Mouse (Mus musculus) frontal cortex, adult 2 months (tissue): Measurements from ENCODE around the gene Fbxl18. TPM values are rescaled to one million over a fixed set of nuclear protein-coding genes. Genes with fewer than 3 reads are reported as not detected.
"Not testable (repeated sequence)": the region's sequence is repeated elsewhere in the genome, so short reads cannot be mapped to it uniquely, and the experiment has no call there.

ENCODE experiments used
- DNase-seq, 2 experiments: peaks; one replicate each; pipeline ENCODE4 v3.0.0; 2022; ENCODE audit warnings: low spot score in 1 of 2; ENCODE audit errors: extremely low spot score in 1 of 2
- polyA plus RNA-seq: library from polyadenylated mRNA; depleted of rRNA; stranded (reverse); fragments of >200 nt; gene quantifications from 2 replicates; pipeline ENCODE4 v1.2.3, GENCODE M21; 2012

Fbxl18 gene
- polyA plus RNA-seq, 1 experiment: 20.2 TPM

DNA sequence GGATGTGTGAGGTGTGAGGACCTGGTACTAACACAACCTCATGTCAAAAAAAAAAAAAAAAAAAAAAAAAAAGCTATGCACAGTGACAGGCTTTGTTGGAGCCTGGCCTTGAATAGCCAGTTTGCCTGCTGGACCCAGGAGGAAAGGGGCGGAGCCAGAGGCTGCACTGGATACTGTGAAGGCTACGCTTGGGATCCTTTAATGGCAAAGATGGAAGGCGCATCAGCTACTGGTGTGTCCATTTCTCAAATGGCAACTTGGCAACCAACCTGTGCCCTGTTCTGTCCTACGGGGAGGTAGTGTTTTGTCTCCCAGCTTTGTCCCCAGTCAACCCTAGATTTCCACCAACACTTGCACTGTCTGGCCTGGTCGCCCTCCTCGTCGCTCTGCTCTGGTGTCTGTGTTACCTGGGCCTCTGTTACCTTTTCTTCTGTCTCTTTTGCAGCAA, 6.2 kb upstream of the Fbxl18 start:
- DNase-seq: no peak

- DNase-seq: no peak
Measured at GRCm38 (mm10) chr5:142900651-142901050, 5.4 kb upstream of the Fbxl18 start.

GRCm38 (mm10) chr5:142899932-142900533, 4.8 kb upstream of the Fbxl18 start:
- no peak for DNase-seq

- DNase-seq: peak; percentile 79 to 82
Measured at GRCm38 (mm10) chr5:142899057-142899601, 3.9 kb upstream of the Fbxl18 start.

DNA sequence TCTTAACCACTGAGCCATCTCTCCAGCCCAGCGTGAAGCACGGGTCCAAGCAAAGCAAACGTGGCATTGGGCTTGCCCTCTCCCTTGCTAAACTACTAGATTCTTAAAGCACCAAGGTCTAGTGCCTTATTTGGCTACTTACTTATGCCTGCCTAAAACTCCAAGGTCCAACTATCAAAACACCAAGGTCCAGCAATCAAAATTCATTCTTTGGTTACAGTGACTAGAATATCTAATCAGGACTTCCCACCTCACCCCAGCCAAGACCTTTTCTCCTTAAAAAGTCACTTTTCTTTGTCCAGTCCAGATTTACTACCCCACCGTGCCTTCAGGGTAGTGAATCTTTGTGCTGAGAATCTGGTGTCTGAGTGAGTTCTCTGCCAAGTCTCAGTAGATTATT, 3.1 kb upstream of the Fbxl18 start:
- DNase-seq: no peak

GRCm38 (mm10) chr5:142897568-142898248, 2.5 kb upstream of the Fbxl18 start:
- DNase-seq: no peak

- no peak for DNase-seq
Measured at GRCm38 (mm10) chr5:142896713-142897112, 1.5 kb upstream of the Fbxl18 start.

GRCm38 (mm10) chr5:142896192-142896591, 971 bp upstream of the Fbxl18 start:
- DNase-seq: no peak

DNA sequence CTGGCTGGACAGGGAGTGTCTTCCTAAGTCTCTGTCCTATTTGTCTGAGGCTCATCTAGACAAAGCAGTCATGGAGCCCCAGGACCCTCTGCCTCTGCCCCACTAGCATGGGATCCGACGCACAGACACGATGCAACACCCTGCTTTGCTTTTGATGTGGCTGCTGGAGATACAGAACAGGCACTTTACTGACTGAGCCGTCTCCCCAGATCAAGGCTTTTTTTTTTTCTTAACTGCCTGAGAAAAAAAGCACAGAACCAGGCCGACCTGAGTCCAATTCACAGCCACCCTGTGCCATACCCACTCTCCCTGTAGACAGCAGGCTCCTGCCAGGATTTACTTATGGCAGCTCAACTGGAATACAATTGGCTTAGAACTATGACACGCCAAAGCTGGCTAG, 3.8 kb downstream of the Fbxl18 start:
- no peak for DNase-seq

- DNase-seq: not testable (repeated sequence)
Measured at GRCm38 (mm10) chr5:142887533-142887932, 7.7 kb downstream of the Fbxl18 start.

- no peak for DNase-seq
Measured at GRCm38 (mm10) chr5:142886761-142887160, 8.5 kb downstream of the Fbxl18 start.

- DNase-seq: no peak
Measured at GRCm38 (mm10) chr5:142886181-142886580, 9.0 kb downstream of the Fbxl18 start.

- DNase-seq: no peak
Measured at GRCm38 (mm10) chr5:142882471-142882870, 12.8 kb downstream of the Fbxl18 start.

- no peak for DNase-seq
Measured at GRCm38 (mm10) chr5:142881936-142882335, 13.3 kb downstream of the Fbxl18 start.

- DNase-seq: no peak
Measured at GRCm38 (mm10) chr5:142880806-142881516, 14.3 kb downstream of the Fbxl18 start.

GRCm38 (mm10) chr5:142880246-142880645, 15.0 kb downstream of the Fbxl18 start:
- peak in 1 of 2 experiments; percentile 75 for DNase-seq

GRCm38 (mm10) chr5:142879318-142880175, 15.7 kb downstream of the Fbxl18 start:
- peak; percentile 66 to 91 for DNase-seq

DNA sequence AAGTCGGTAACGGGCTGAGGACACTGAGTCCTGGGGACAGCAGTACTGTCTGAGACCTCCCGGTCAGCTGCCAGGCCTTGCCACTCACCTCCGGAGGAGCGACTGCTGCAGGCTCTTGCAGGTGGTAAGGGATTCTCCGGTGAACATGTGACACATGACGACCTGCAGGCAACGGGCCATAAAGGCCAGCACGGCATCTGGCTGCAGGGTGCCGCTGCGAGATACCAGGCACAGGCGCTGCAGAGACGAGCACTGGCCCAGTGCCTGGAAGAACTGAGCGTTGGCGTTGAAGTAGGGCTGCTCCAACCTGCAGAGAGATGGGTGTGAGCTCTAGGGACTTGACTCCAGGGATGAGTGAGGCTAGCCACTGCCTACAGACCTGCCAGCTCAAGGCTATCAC, 16.7 kb downstream of the Fbxl18 start:
- DNase-seq: peak in 1 of 2 experiments; percentile 81

DNA sequence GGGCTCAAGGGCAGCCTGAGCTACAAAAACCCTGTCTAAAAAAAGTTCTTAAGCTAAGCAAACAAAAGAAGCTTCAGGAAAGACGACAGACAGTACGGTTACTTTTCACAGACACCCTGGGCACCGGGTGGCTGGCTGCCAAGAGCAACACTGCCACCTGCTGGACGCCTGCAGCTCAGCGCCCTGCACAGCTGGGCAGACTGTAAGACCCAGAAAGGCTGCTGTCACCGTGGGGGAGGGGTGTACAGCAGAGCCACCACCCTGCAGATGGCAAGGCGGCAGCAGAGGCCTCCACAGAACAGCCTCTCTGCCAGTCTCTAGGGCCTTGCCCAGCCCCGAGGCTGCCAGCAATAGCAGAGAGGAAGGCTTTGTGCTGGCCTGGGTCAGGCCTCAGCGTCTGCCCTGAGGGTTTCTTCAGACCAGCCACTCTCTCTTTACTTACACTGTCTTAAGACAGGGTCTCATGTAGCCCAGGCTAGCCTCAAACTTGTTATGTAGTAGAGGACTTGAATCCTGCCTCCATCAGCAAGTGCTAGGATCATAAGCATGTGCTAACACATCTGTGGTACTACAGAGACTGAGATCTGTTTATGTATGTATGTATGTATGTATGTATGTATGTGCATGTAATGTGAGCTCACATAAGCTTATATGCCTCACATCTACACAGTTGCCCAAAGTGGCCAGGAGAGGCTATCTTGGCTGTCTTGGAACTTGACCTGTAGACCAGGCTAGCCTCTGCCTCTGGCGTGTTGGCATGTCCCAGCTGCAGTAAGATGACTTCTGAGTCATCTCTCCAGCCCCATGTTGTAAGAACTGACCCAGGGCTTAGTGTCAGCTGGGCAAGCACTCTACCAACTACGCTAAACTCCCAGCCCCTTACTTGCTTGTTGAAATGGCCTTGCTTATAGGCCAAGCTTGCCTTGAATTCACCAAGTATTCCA, 17.6 kb downstream of the Fbxl18 start:
- peak; percentile 81 to 93 for DNase-seq
